Mouse (Mus musculus) hindbrain, embryonic 12.5 days (tissue): ENCODE data around the gene Fads3. TPM values are rescaled to one million over a fixed set of nuclear protein-coding genes. Genes with fewer than 3 reads are reported as not detected.

Experiments used
- ATAC-seq: fragments of 200-750 bp; cut with Nextera tagmentation; 2 replicates; pipeline ENCODE4 v1.8.0; 2017; ENCODE audit warnings: moderate TSS enrichment; ENCODE audit not compliant: low FRiP score
- H3K27ac ChIP-seq: fragments of 300-500 bp; sonication (generic); 2 replicates; pipeline ENCODE4 v1.5.1; 2016; ENCODE audit warnings: mild to moderate bottlenecking
- H3K27me3 ChIP-seq: fragments of 300-500 bp; sonication (generic); 2 replicates; pipeline ENCODE4 v1.6.1; 2016; ENCODE audit warnings: mild to moderate bottlenecking
- H3K36me3 ChIP-seq: fragments of 300-500 bp; sonication (generic); 2 replicates; pipeline ENCODE4 v1.6.1; 2016; ENCODE audit warnings: mild to moderate bottlenecking
- H3K4me1 ChIP-seq: fragments of 300-500 bp; sonication (generic); 2 replicates; pipeline ENCODE4 v1.6.1; 2016
- H3K4me2 ChIP-seq: fragments of 300-500 bp; sonication (generic); replicated peaks from 2 replicates; pipeline ENCODE4 v1.6.1; 2016; ENCODE audit warnings: mild to moderate bottlenecking
- H3K4me3 ChIP-seq: fragments of 300-500 bp; sonication (generic); 2 replicates; pipeline ENCODE4 v1.5.1; 2016; ENCODE audit warnings: mild to moderate bottlenecking
- H3K9ac ChIP-seq: fragments of 300-500 bp; sonication (generic); 2 replicates; pipeline ENCODE4 v1.6.1; 2016; ENCODE audit warnings: mild to moderate bottlenecking, moderate library complexity
- H3K9me3 ChIP-seq: fragments of 300-500 bp; sonication (generic); replicated peaks from 2 replicates; pipeline ENCODE4 v1.6.1; 2016; ENCODE audit warnings: mild to moderate bottlenecking
- WGBS: fragments of 180-500 bp; shearing (Covaris S2); methylation state at CpG from one replicate; pipeline ENCODE4 v1.1.7; 2016; 5-methylcytosine and 5-hydroxymethylcytosine counted together
- polyA plus RNA-seq: library from polyadenylated mRNA; unstranded; fragments of >200 nt; fragmentation: Nextera tagmentation; extraction: Ambion mirVana; gene quantifications from 2 replicates; pipeline ENCODE4 v1.2.1, GENCODE M21; 2016

The Fads3 gene
- polyA plus RNA-seq, 1 experiment from 2014 or later, result 13.1 TPM

GRCm38 (mm10) chr19:10043643-10044042 lies 2.3 kb downstream of the Fads3 start:
- Histone ChIP-seq H3K27ac (no peak overlapping the region), H3K27me3 (peaks cover 20% of the 10 kb centered on the region), H3K36me3 (no peaks in the 10 kb centered on the region), H3K4me1 (peaks cover 21% of the 10 kb centered on the region), H3K9me3 (no peaks in the 10 kb centered on the region), H3K9ac (no peak overlapping the region), H3K4me3 (no peak overlapping the region), H3K4me2 (no peak overlapping the region)
- no peak for ATAC-seq

GRCm38 (mm10) chr19:10045707-10046106 lies 4.3 kb downstream of the Fads3 start:
- WGBS, result 67% methylated on average over 2 of the region's 2 CpGs
- no peak overlapping the region for H3K27ac ChIP-seq
- no peak overlapping the region for H3K9ac ChIP-seq
- H3K36me3 ChIP-seq, result no peaks in the 10 kb centered on the region
- peaks cover 10% of the 10 kb centered on the region for H3K27me3 ChIP-seq
- no peak overlapping the region for H3K4me3 ChIP-seq
- peaks cover 18% of the 10 kb centered on the region for H3K4me1 ChIP-seq
- H3K4me2 ChIP-seq, result no peak overlapping the region
- H3K9me3 ChIP-seq, result no peaks in the 10 kb centered on the region
- no peak for ATAC-seq

GRCm38 (mm10) chr19:10046346-10046745 lies 5.0 kb downstream of the Fads3 start:
- Histone ChIP-seq H3K4me3 (no peak overlapping the region), H3K9ac (no peak overlapping the region), H3K36me3 (no peaks in the 10 kb centered on the region), H3K9me3 (no peaks in the 10 kb centered on the region), H3K27ac (no peak overlapping the region), H3K27me3 (peaks cover 8% of the 10 kb centered on the region), H3K4me1 (peaks cover 13% of the 10 kb centered on the region), H3K4me2 (no peak overlapping the region)
- ATAC-seq, result no peak
- 73% methylated on average over 4 of the region's 4 CpGs for WGBS

- Histone ChIP-seq H3K9me3 (no peaks in the 10 kb centered on the region), H3K4me3 (no peak overlapping the region), H3K36me3 (no peaks in the 10 kb centered on the region), H3K27ac (no peak overlapping the region), H3K27me3 (peaks cover 8% of the 10 kb centered on the region), H3K4me1 (peaks cover 7% of the 10 kb centered on the region), H3K9ac (no peak overlapping the region), H3K4me2 (no peak overlapping the region)
- WGBS, result 65% methylated on average over 3 of the region's 3 CpGs
- no peak for ATAC-seq
Observed at GRCm38 (mm10) chr19:10046983-10047382, 5.6 kb downstream of the Fads3 start.

- Histone ChIP-seq H3K4me1 (no peaks in the 10 kb centered on the region; the same call in 1 of the 2 replicates), H3K27me3 (no peaks in the 10 kb centered on the region), H3K9ac (no peak overlapping the region), H3K4me2 (no peak overlapping the region), H3K36me3 (no peaks in the 10 kb centered on the region), H3K27ac (no peak overlapping the region), H3K4me3 (no peak overlapping the region), H3K9me3 (no peaks in the 10 kb centered on the region)
- ATAC-seq, result no peak
Observed at GRCm38 (mm10) chr19:10049533-10049932, 8.2 kb downstream of the Fads3 start.

- no peaks in the 10 kb centered on the region for H3K9me3 ChIP-seq
- H3K4me1 ChIP-seq, result no peaks in the 10 kb centered on the region; the same call in 1 of the 2 replicates
- H3K27ac ChIP-seq, result no peak overlapping the region
- ATAC-seq, result no peak
- 86% methylated on average over 2 of the region's 2 CpGs for WGBS
- H3K9ac ChIP-seq, result no peak overlapping the region
- no peak overlapping the region for H3K4me2 ChIP-seq
- H3K27me3 ChIP-seq, result no peaks in the 10 kb centered on the region
- 0 out of 2 replicates have a peak, but pooled peaks cover 3% of the 10 kb centered on the region for H3K36me3 ChIP-seq
- H3K4me3 ChIP-seq, result no peak overlapping the region
Observed at GRCm38 (mm10) chr19:10050438-10050837, 9.1 kb downstream of the Fads3 start.

- H3K4me2 ChIP-seq, result no peak overlapping the region
- 91% methylated on average over 4 of the region's 4 CpGs for WGBS
- H3K4me3 ChIP-seq, result no peak overlapping the region
- H3K9me3 ChIP-seq, result no peaks in the 10 kb centered on the region
- no peak overlapping the region for H3K27ac ChIP-seq
- no peak overlapping the region for H3K9ac ChIP-seq
- no peak for ATAC-seq
- no peaks in the 10 kb centered on the region; the same call in 1 of the 2 replicates for H3K4me1 ChIP-seq
- peaks cover 7% of the 10 kb centered on the region; the same call in 1 of the 2 replicates for H3K36me3 ChIP-seq
- no peaks in the 10 kb centered on the region for H3K27me3 ChIP-seq
Observed at GRCm38 (mm10) chr19:10052698-10053097, 11.3 kb downstream of the Fads3 start.

- Histone ChIP-seq H3K36me3 (peaks cover 7% of the 10 kb centered on the region; the same call in 1 of the 2 replicates), H3K4me1 (no peaks in the 10 kb centered on the region; the same call in 1 of the 2 replicates), H3K27ac (no peak overlapping the region), H3K4me3 (no peak overlapping the region), H3K9ac (no peak overlapping the region), H3K9me3 (no peaks in the 10 kb centered on the region), H3K27me3 (no peaks in the 10 kb centered on the region), H3K4me2 (no peak overlapping the region)
- WGBS, result 97% methylated on average over 10 of the region's 10 CpGs
- ATAC-seq, result no peak
Observed at GRCm38 (mm10) chr19:10053692-10054260, 12.4 kb downstream of the Fads3 start.

GRCm38 (mm10) chr19:10054361-10055075 lies 13.1 kb downstream of the Fads3 start:
- no peaks in the 10 kb centered on the region for H3K27me3 ChIP-seq
- no peak overlapping the region for H3K4me2 ChIP-seq
- no peaks in the 10 kb centered on the region for H3K9me3 ChIP-seq
- no peaks in the 10 kb centered on the region; the same call in 1 of the 2 replicates for H3K4me1 ChIP-seq
- no peak overlapping the region for H3K9ac ChIP-seq
- no peak for ATAC-seq
- no peak overlapping the region for H3K27ac ChIP-seq
- H3K4me3 ChIP-seq, result no peak overlapping the region
- peaks cover 7% of the 10 kb centered on the region; the same call in 1 of the 2 replicates for H3K36me3 ChIP-seq
- WGBS, result 91% methylated on average over 6 of the region's 6 CpGs

- no peaks in the 10 kb centered on the region; the same call in 1 of the 2 replicates for H3K4me1 ChIP-seq
- no peak overlapping the region for H3K27ac ChIP-seq
- H3K9me3 ChIP-seq, result no peaks in the 10 kb centered on the region
- H3K36me3 ChIP-seq, result peaks cover 7% of the 10 kb centered on the region; the same call in 1 of the 2 replicates
- no peak overlapping the region for H3K4me2 ChIP-seq
- H3K27me3 ChIP-seq, result no peaks in the 10 kb centered on the region
- H3K9ac ChIP-seq, result no peak overlapping the region
- 86% methylated on average over 3 of the region's 3 CpGs for WGBS
- no peak overlapping the region for H3K4me3 ChIP-seq
- no peak for ATAC-seq
Observed at GRCm38 (mm10) chr19:10055261-10055660, 13.9 kb downstream of the Fads3 start.

- H3K9me3 ChIP-seq, result no peaks in the 10 kb centered on the region
- 83% methylated on average over 22 of the region's 22 CpGs for WGBS
- H3K27ac ChIP-seq, result no peak overlapping the region
Observed at GRCm38 (mm10) chr19:10055783-10056660, 14.7 kb downstream of the Fads3 start.

GRCm38 (mm10) chr19:10056686-10057085 lies 15.3 kb downstream of the Fads3 start:
- no peak for ATAC-seq
- no peak overlapping the region for H3K4me3 ChIP-seq
- no peak overlapping the region for H3K9ac ChIP-seq
- no peaks in the 10 kb centered on the region for H3K9me3 ChIP-seq
- H3K27me3 ChIP-seq, result no peaks in the 10 kb centered on the region
- no peak overlapping the region for H3K4me2 ChIP-seq
- WGBS, result 95% methylated on average over 3 of the region's 3 CpGs
- H3K36me3 ChIP-seq, result peaks cover 18% of the 10 kb centered on the region
- H3K4me1 ChIP-seq, result peaks cover 7% of the 10 kb centered on the region
- no peak overlapping the region for H3K27ac ChIP-seq

More at GRCm38 (mm10) chr19:10055783-10056660, 14.7 kb downstream of the Fads3 start:
- Histone ChIP-seq H3K36me3 (peaks cover 12% of the 10 kb centered on the region), H3K27me3 (no peaks in the 10 kb centered on the region), H3K4me2 (no peak overlapping the region), H3K9ac (no peak overlapping the region), H3K4me3 (no peak overlapping the region), H3K4me1 (peaks cover 5% of the 10 kb centered on the region)
- no peak for ATAC-seq
